Mouse (Mus musculus) stomach, embryonic 14.5 days (tissue): ENCODE measurements around the gene Scn3b. TPM values are rescaled to one million over a fixed set of nuclear protein-coding genes. Genes with fewer than 3 reads are reported as not detected.

Experiments used
- ATAC-seq: fragments of 200-750 bp; cut with Nextera tagmentation; 2 replicates; pipeline ENCODE4 v1.8.0; 2017; ENCODE audit warnings: low read depth, moderate TSS enrichment; ENCODE audit not compliant: insufficient number of reproducible peaks, insufficient read depth, low FRiP score
- H3K27ac ChIP-seq: fragments of 300-500 bp; sonication (generic); 2 replicates; pipeline ENCODE4 v1.5.1; 2014; ENCODE audit warnings: mild to moderate bottlenecking, low read length, moderate library complexity, mixed read lengths
- H3K27me3 ChIP-seq: fragments of 300-500 bp; sonication (generic); 2 replicates; pipeline ENCODE4 v1.6.1; 2014; ENCODE audit warnings: low read length, control low read depth, mixed read lengths; ENCODE audit not compliant: control insufficient read depth, insufficient read depth
- H3K36me3 ChIP-seq: fragments of 300-500 bp; sonication (generic); 2 replicates; pipeline ENCODE4 v1.6.1; 2014; ENCODE audit warnings: mild to moderate bottlenecking, control low read depth, low read length, moderate library complexity, mixed read lengths; ENCODE audit not compliant: control insufficient read depth, insufficient read depth
- H3K4me1 ChIP-seq: fragments of 300-500 bp; sonication (generic); 2 replicates; pipeline ENCODE4 v1.6.1; 2014; ENCODE audit warnings: low read length, control low read depth, mixed read lengths; ENCODE audit not compliant: control insufficient read depth, insufficient read depth
- H3K4me2 ChIP-seq: fragments of 300-500 bp; sonication (generic); replicated peaks from 2 replicates; pipeline ENCODE4 v1.6.1; 2014; ENCODE audit warnings: low read depth, low read length, control low read depth
- H3K4me3 ChIP-seq: fragments of 300-500 bp; sonication (generic); 2 replicates; pipeline ENCODE4 v1.5.1; 2014; ENCODE audit warnings: low read depth, low read length, control low read depth
- H3K9ac ChIP-seq: fragments of 300-500 bp; sonication (generic); replicated peaks from 2 replicates; pipeline ENCODE4 v1.6.1; 2014; ENCODE audit warnings: low read depth, mild to moderate bottlenecking, control low read depth, low read length, moderate library complexity, mixed read lengths
- H3K9me3 ChIP-seq: fragments of 300-500 bp; sonication (generic); 2 replicates; pipeline ENCODE4 v1.6.1; 2016; ENCODE audit warnings: low read depth, low read length, control low read depth; ENCODE audit not compliant: control insufficient read depth
- WGBS: fragments of 180-500 bp; shearing (Covaris S2); extraction: QIAGEN DNeasy Blood & Tissue Kit; methylation state at CpG from one replicate; pipeline ENCODE4 v1.1.7; 2014; 5-methylcytosine and 5-hydroxymethylcytosine counted together
- polyA plus RNA-seq: library from polyadenylated mRNA; unstranded; fragments of >200 nt; fragmentation: Nextera tagmentation; extraction: Ambion mirVana; gene quantifications from 2 replicates; pipeline ENCODE4 v1.2.1, GENCODE M21; 2014

Scn3b gene
- polyA plus RNA-seq, 1 experiment from 2014 or later, result 7.9 TPM

GRCm38 (mm10) chr9:40249106-40249505 is 19.9 kb upstream of the Scn3b start:
- Histone ChIP-seq H3K9me3 (no peaks in the 10 kb centered on the region), H3K4me1 (peaks cover 4% of the 10 kb centered on the region; the same call in 1 of the 2 replicates), H3K27me3 (no peaks in the 10 kb centered on the region), H3K9ac (no peak overlapping the region), H3K4me3 (no peak overlapping the region), H3K4me2 (no peak overlapping the region), H3K27ac (no peak overlapping the region), H3K36me3 (no peaks in the 10 kb centered on the region)
- no peak for ATAC-seq
- 66% methylated on average over 1 of the region's 1 CpGs for WGBS

GRCm38 (mm10) chr9:40252459-40252858 is 16.6 kb upstream of the Scn3b start:
- H3K27me3 ChIP-seq, result no peaks in the 10 kb centered on the region
- H3K4me1 ChIP-seq, result no peaks in the 10 kb centered on the region
- H3K27ac ChIP-seq, result no peak overlapping the region
- WGBS, result 46% methylated on average over 3 of the region's 3 CpGs
- H3K9me3 ChIP-seq, result no peaks in the 10 kb centered on the region
- H3K36me3 ChIP-seq, result no peaks in the 10 kb centered on the region
- ATAC-seq, result no peak
- H3K9ac ChIP-seq, result no peak overlapping the region
- no peak overlapping the region for H3K4me2 ChIP-seq
- H3K4me3 ChIP-seq, result no peak overlapping the region

GRCm38 (mm10) chr9:40263874-40264273 is 5.1 kb upstream of the Scn3b start:
- no peak for ATAC-seq
- Histone ChIP-seq H3K4me2 (no peak overlapping the region), H3K36me3 (no peaks in the 10 kb centered on the region), H3K4me1 (0 out of 2 replicates have a peak, but pooled peaks cover under 1% of the 10 kb centered on the region), H3K9ac (no peak overlapping the region), H3K27me3 (0 out of 2 replicates have a peak, but pooled peaks cover 3% of the 10 kb centered on the region), H3K4me3 (no peak overlapping the region), H3K9me3 (no peaks in the 10 kb centered on the region), H3K27ac (no peak overlapping the region)
- WGBS, result 68% methylated on average over 6 of the region's 6 CpGs

GRCm38 (mm10) chr9:40268040-40268747 is 823 bp upstream of the Scn3b start:
- Histone ChIP-seq H3K36me3 (no peaks in the 10 kb centered on the region), H3K9me3 (no peaks in the 10 kb centered on the region), H3K4me3 (no peak overlapping the region), H3K27me3 (0 out of 2 replicates have a peak, but pooled peaks cover 10% of the 10 kb centered on the region), H3K4me2 (peak overlapping the region; percentile 59; the same call in 1 of the 2 replicates), H3K9ac (no peak overlapping the region), H3K4me1 (peaks cover 5% of the 10 kb centered on the region; the same call in 1 of the 2 replicates), H3K27ac (no peak overlapping the region)
- WGBS, result 14% methylated on average over 21 of the region's 21 CpGs
- ATAC-seq, result peak; percentile 34; the same call in 1 of the 2 replicates

- Histone ChIP-seq H3K36me3 (no peaks in the 10 kb centered on the region), H3K4me1 (peaks cover 5% of the 10 kb centered on the region; the same call in 1 of the 2 replicates), H3K9me3 (no peaks in the 10 kb centered on the region), H3K4me3 (peak overlapping the region; percentile 25; the same call in 1 of the 2 replicates), H3K27ac (no peak overlapping the region), H3K9ac (no peak overlapping the region), H3K4me2 (peak overlapping the region; percentile 59), H3K27me3 (0 out of 2 replicates have a peak, but pooled peaks cover 10% of the 10 kb centered on the region)
- no peak for ATAC-seq
- 11% methylated on average over 4 of the region's 4 CpGs for WGBS
These were observed 292 bp upstream of the Scn3b start for GRCm38 (mm10) chr9:40268748-40269102.

- H3K9ac ChIP-seq, result no peak overlapping the region
- H3K9me3 ChIP-seq, result no peaks in the 10 kb centered on the region
- 0 out of 2 replicates have a peak, but pooled peaks cover 10% of the 10 kb centered on the region for H3K27me3 ChIP-seq
- H3K4me3 ChIP-seq, result no peak overlapping the region
- peaks cover 5% of the 10 kb centered on the region; the same call in 1 of the 2 replicates for H3K4me1 ChIP-seq
- no peak overlapping the region for H3K27ac ChIP-seq
- WGBS, result 22% methylated on average over 8 of the region's 8 CpGs
- no peaks in the 10 kb centered on the region for H3K36me3 ChIP-seq
- H3K4me2 ChIP-seq, result peak overlapping the region; percentile 59; the same call in 1 of the 2 replicates
- no peak for ATAC-seq
These were observed 863 bp downstream of the Scn3b start for GRCm38 (mm10) chr9:40269880-40270279.

GRCm38 (mm10) chr9:40271075-40271474 is 2.1 kb downstream of the Scn3b start:
- H3K4me1 ChIP-seq, result peaks cover 5% of the 10 kb centered on the region; the same call in 1 of the 2 replicates
- 60% methylated on average over 3 of the region's 3 CpGs for WGBS
- no peak overlapping the region for H3K27ac ChIP-seq
- H3K36me3 ChIP-seq, result no peaks in the 10 kb centered on the region
- H3K4me2 ChIP-seq, result no peak overlapping the region
- no peak overlapping the region for H3K9ac ChIP-seq
- 0 out of 2 replicates have a peak, but pooled peaks cover 10% of the 10 kb centered on the region for H3K27me3 ChIP-seq
- no peaks in the 10 kb centered on the region for H3K9me3 ChIP-seq
- no peak overlapping the region for H3K4me3 ChIP-seq
- ATAC-seq, result no peak

GRCm38 (mm10) chr9:40272822-40273221 is 3.8 kb downstream of the Scn3b start:
- WGBS, result 90% methylated on average over 7 of the region's 7 CpGs
- ATAC-seq, result no peak

More at GRCm38 (mm10) chr9:40272822-40273221, 3.8 kb downstream of the Scn3b start:
- Histone ChIP-seq H3K27ac (no peak overlapping the region), H3K4me3 (no peak overlapping the region), H3K4me1 (peaks cover 5% of the 10 kb centered on the region; the same call in 1 of the 2 replicates), H3K36me3 (no peaks in the 10 kb centered on the region), H3K9me3 (no peaks in the 10 kb centered on the region), H3K4me2 (no peak overlapping the region), H3K9ac (no peak overlapping the region), H3K27me3 (0 out of 2 replicates have a peak, but pooled peaks cover 10% of the 10 kb centered on the region)
